Mouse (Mus musculus): Measurements from ENCODE around the gene Cdc14a. TPM values are rescaled to one million over a fixed set of nuclear protein-coding genes. Genes with fewer than 3 reads are reported as not detected.
A peak's percentile ranks its signal among the peaks of the same experiment; 100 is the strongest.

Gene Cdc14a
- polyA plus RNA-seq (2015; fragmentation: Nextera tagmentation; extraction: Ambion mirVana) = 4.1 and 4.7 TPM in 2 replicates

- Histone ChIP-seq H3K9ac (ENCODE audit: low read length) (peak within 1 kb of the TSS; percentile 89), H3K4me3 (ENCODE audit: low read length) (peak within 1 kb of the TSS; percentile 94), H3K27ac (ENCODE audit: low read length) (peak within 1 kb of the TSS; percentile 76), H3K9me3 (replicated peaks; ENCODE audit: control insufficient read depth, low read length) (no peaks in the 10 kb centered on the region), H3K4me2 (ENCODE audit: low read depth, low read length) (peak within 1 kb of the TSS; percentile 87), H3K27me3 (ENCODE audit: control insufficient read depth, insufficient read depth, low read length) (no peaks in the 10 kb centered on the region), H3K36me3 (ENCODE audit: control insufficient read depth, insufficient read depth) (no peaks in the 10 kb centered on the region), H3K4me1 (ENCODE audit: control insufficient read depth, insufficient read depth, low read length) (peaks cover 6% of the 10 kb centered on the region; the same call in 1 of the 2 replicates)
- 0% methylated on average over 59 of the region's 64 CpGs for WGBS
- peak; percentile 88 for ATAC-seq (replicated peaks; ENCODE audit: extremely low read depth, insufficient read depth, low FRiP score)
Measured at GRCm38 (mm10) chr3:116423353-116424159, at the start of gene Cdc14a. Cdc14a (minus strand) TSS chr3:116424032.

GRCm38 (mm10) chr3:116465709-116466108 is 41.9 kb upstream of the Cdc14a start:
- Histone ChIP-seq H3K4me1 (ENCODE audit: control insufficient read depth, insufficient read depth, low read length) (no peaks in the 10 kb centered on the region), H3K9ac (ENCODE audit: low read length) (no peak overlapping the region), H3K9me3 (replicated peaks; ENCODE audit: control insufficient read depth, low read length) (no peaks in the 10 kb centered on the region), H3K36me3 (ENCODE audit: control insufficient read depth, insufficient read depth) (no peaks in the 10 kb centered on the region), H3K27ac (ENCODE audit: low read length) (no peak overlapping the region), H3K27me3 (ENCODE audit: control insufficient read depth, insufficient read depth, low read length) (no peaks in the 10 kb centered on the region), H3K4me2 (ENCODE audit: low read depth, low read length) (no peak overlapping the region), H3K4me3 (ENCODE audit: low read length) (no peak overlapping the region)
- no peak for ATAC-seq (replicated peaks; ENCODE audit: extremely low read depth, insufficient read depth, low FRiP score)
- 80% methylated on average over 12 of the region's 12 CpGs for WGBS

- no peak for ATAC-seq (replicated peaks; ENCODE audit: extremely low read depth, insufficient read depth, low FRiP score)
- WGBS = 58% methylated on average over 2 of the region's 2 CpGs
- Histone ChIP-seq H3K36me3 (ENCODE audit: control insufficient read depth, insufficient read depth) (no peaks in the 10 kb centered on the region), H3K4me2 (ENCODE audit: low read depth, low read length) (no peak overlapping the region), H3K9me3 (replicated peaks; ENCODE audit: control insufficient read depth, low read length) (no peaks in the 10 kb centered on the region), H3K27me3 (ENCODE audit: control insufficient read depth, insufficient read depth, low read length) (no peaks in the 10 kb centered on the region), H3K9ac (ENCODE audit: low read length) (no peak overlapping the region), H3K4me1 (ENCODE audit: control insufficient read depth, insufficient read depth, low read length) (no peaks in the 10 kb centered on the region), H3K27ac (ENCODE audit: low read length) (no peak overlapping the region), H3K4me3 (ENCODE audit: low read length) (no peak overlapping the region)
Measured at GRCm38 (mm10) chr3:116464318-116464717, 40.5 kb upstream of the Cdc14a start.

- Histone ChIP-seq H3K4me3 (ENCODE audit: low read length) (no peak overlapping the region), H3K36me3 (ENCODE audit: control insufficient read depth, insufficient read depth) (no peaks in the 10 kb centered on the region), H3K27me3 (ENCODE audit: control insufficient read depth, insufficient read depth, low read length) (no peaks in the 10 kb centered on the region), H3K9me3 (replicated peaks; ENCODE audit: control insufficient read depth, low read length) (no peaks in the 10 kb centered on the region), H3K27ac (ENCODE audit: low read length) (no peak overlapping the region), H3K9ac (ENCODE audit: low read length) (no peak overlapping the region), H3K4me2 (ENCODE audit: low read depth, low read length) (no peak overlapping the region), H3K4me1 (ENCODE audit: control insufficient read depth, insufficient read depth, low read length) (no peaks in the 10 kb centered on the region)
- ATAC-seq (replicated peaks; ENCODE audit: extremely low read depth, insufficient read depth, low FRiP score) = no peak
- WGBS = 83% methylated on average over 4 of the region's 4 CpGs
Measured at GRCm38 (mm10) chr3:116461053-116461452, 37.2 kb upstream of the Cdc14a start.

GRCm38 (mm10) chr3:116454529-116454928 is 30.7 kb upstream of the Cdc14a start:
- 12% methylated on average over 1 of the region's 1 CpGs for WGBS
- H3K9ac ChIP-seq (ENCODE audit: low read length) = no peak overlapping the region
- no peaks in the 10 kb centered on the region for H3K27me3 ChIP-seq (ENCODE audit: control insufficient read depth, insufficient read depth, low read length)
- H3K4me3 ChIP-seq (ENCODE audit: low read length) = no peak overlapping the region
- H3K4me1 ChIP-seq (ENCODE audit: control insufficient read depth, insufficient read depth, low read length) = no peaks in the 10 kb centered on the region
- peaks cover 11% of the 10 kb centered on the region for H3K9me3 ChIP-seq (replicated peaks; ENCODE audit: control insufficient read depth, low read length)
- H3K27ac ChIP-seq (ENCODE audit: low read length) = no peak overlapping the region
- no peaks in the 10 kb centered on the region for H3K36me3 ChIP-seq (ENCODE audit: control insufficient read depth, insufficient read depth)
- H3K4me2 ChIP-seq (ENCODE audit: low read depth, low read length) = no peak overlapping the region
- no peak for ATAC-seq (replicated peaks; ENCODE audit: extremely low read depth, insufficient read depth, low FRiP score)

GRCm38 (mm10) chr3:116450741-116451140 is 26.9 kb upstream of the Cdc14a start:
- Histone ChIP-seq H3K9me3 (replicated peaks; ENCODE audit: control insufficient read depth, low read length) (peaks cover 11% of the 10 kb centered on the region), H3K27ac (ENCODE audit: low read length) (no peak overlapping the region), H3K9ac (ENCODE audit: low read length) (no peak overlapping the region), H3K4me1 (ENCODE audit: control insufficient read depth, insufficient read depth, low read length) (no peaks in the 10 kb centered on the region), H3K4me3 (ENCODE audit: low read length) (no peak overlapping the region), H3K27me3 (ENCODE audit: control insufficient read depth, insufficient read depth, low read length) (no peaks in the 10 kb centered on the region), H3K4me2 (ENCODE audit: low read depth, low read length) (no peak overlapping the region), H3K36me3 (ENCODE audit: control insufficient read depth, insufficient read depth) (no peaks in the 10 kb centered on the region)
- ATAC-seq (replicated peaks; ENCODE audit: extremely low read depth, insufficient read depth, low FRiP score) = no peak
- 75% methylated on average over 3 of the region's 3 CpGs for WGBS

GRCm38 (mm10) chr3:116444327-116444726 is 20.5 kb upstream of the Cdc14a start:
- 82% methylated on average over 9 of the region's 9 CpGs for WGBS
- ATAC-seq (replicated peaks; ENCODE audit: extremely low read depth, insufficient read depth, low FRiP score) = no peak
- no peak overlapping the region for H3K4me3 ChIP-seq (ENCODE audit: low read length)
- H3K36me3 ChIP-seq (ENCODE audit: control insufficient read depth, insufficient read depth) = no peaks in the 10 kb centered on the region
- H3K4me1 ChIP-seq (ENCODE audit: control insufficient read depth, insufficient read depth, low read length) = no peaks in the 10 kb centered on the region
- H3K9me3 ChIP-seq (replicated peaks; ENCODE audit: control insufficient read depth, low read length) = no peaks in the 10 kb centered on the region
- no peaks in the 10 kb centered on the region for H3K27me3 ChIP-seq (ENCODE audit: control insufficient read depth, insufficient read depth, low read length)
- H3K27ac ChIP-seq (ENCODE audit: low read length) = no peak overlapping the region
- no peak overlapping the region for H3K9ac ChIP-seq (ENCODE audit: low read length)
- no peak overlapping the region for H3K4me2 ChIP-seq (ENCODE audit: low read depth, low read length)

- Histone ChIP-seq H3K36me3 (ENCODE audit: control insufficient read depth, insufficient read depth) (no peaks in the 10 kb centered on the region), H3K27me3 (ENCODE audit: control insufficient read depth, insufficient read depth, low read length) (no peaks in the 10 kb centered on the region), H3K4me3 (ENCODE audit: low read length) (no peak overlapping the region), H3K4me1 (ENCODE audit: control insufficient read depth, insufficient read depth, low read length) (no peaks in the 10 kb centered on the region), H3K9me3 (replicated peaks; ENCODE audit: control insufficient read depth, low read length) (no peaks in the 10 kb centered on the region), H3K4me2 (ENCODE audit: low read depth, low read length) (no peak overlapping the region), H3K9ac (ENCODE audit: low read length) (no peak overlapping the region), H3K27ac (ENCODE audit: low read length) (no peak overlapping the region)
- WGBS = 64% methylated on average over 1 of the region's 1 CpGs
- no peak for ATAC-seq (replicated peaks; ENCODE audit: extremely low read depth, insufficient read depth, low FRiP score)
Measured at GRCm38 (mm10) chr3:116442788-116443187, 19.0 kb upstream of the Cdc14a start.

GRCm38 (mm10) chr3:116441518-116442205 is 17.8 kb upstream of the Cdc14a start:
- Histone ChIP-seq H3K9ac (ENCODE audit: low read length) (no peak overlapping the region), H3K9me3 (replicated peaks; ENCODE audit: control insufficient read depth, low read length) (no peaks in the 10 kb centered on the region), H3K4me1 (ENCODE audit: control insufficient read depth, insufficient read depth, low read length) (no peaks in the 10 kb centered on the region), H3K36me3 (ENCODE audit: control insufficient read depth, insufficient read depth) (no peaks in the 10 kb centered on the region), H3K27ac (ENCODE audit: low read length) (no peak overlapping the region), H3K4me2 (ENCODE audit: low read depth, low read length) (no peak overlapping the region), H3K4me3 (ENCODE audit: low read length) (no peak overlapping the region), H3K27me3 (ENCODE audit: control insufficient read depth, insufficient read depth, low read length) (no peaks in the 10 kb centered on the region)
- WGBS = 86% methylated on average over 15 of the region's 15 CpGs
- no peak for ATAC-seq (replicated peaks; ENCODE audit: extremely low read depth, insufficient read depth, low FRiP score)

Data from heart, embryonic 16.5 days (tissue).